In the genomic region with DNA sequence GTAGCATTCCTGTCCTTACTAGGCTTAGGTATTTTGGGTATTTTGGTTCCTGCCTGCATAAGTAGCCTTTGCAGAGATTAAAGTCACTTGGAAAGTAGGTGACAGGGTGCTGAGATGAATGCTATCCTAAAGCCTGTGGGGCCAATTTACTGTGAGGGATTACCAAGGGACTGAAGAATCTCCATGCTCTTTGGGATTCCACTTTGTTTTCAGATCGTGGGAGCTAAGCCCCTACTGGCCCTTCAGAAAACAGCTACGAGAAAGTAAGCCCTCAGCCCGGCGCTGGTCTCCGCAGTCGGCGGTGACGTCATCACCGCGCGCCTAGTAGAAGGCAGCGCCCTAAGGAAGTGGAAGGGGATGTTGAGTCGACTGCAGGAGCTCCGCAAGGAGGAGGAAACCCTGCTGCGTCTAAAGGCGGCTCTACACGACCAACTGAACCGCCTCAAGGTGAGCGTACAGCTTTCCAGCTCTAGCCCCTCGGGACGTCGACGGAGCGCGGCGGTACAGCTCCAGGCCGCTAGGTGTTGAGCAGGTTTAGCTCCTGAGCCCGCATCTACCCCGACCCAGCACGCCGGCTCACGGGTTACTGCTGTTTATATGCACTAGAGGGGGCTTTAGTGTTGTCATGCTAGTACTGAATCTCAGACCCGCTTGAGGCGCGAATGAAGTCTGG, we compare ENCODE assay signal across 8 mouse cellular contexts. TPM values are rescaled to one million over a fixed set of nuclear protein-coding genes. Genes with fewer than 3 reads are reported as not detected.
DNase-seq lines count a peak whose midpoint lies in the region; ATAC-seq and TF ChIP-seq lines count a peak whose summit lies in the region.

A gene (plus strand): TSS at position 301 of the 673 bp plus-strand sequence.

- H3K9ac ChIP-seq in forebrain, embryonic 13.5 days = peak within 1 kb of the TSS; percentile 78
- H3K9ac ChIP-seq in liver, postnatal 0 days (replicated peaks) = peak within 1 kb of the TSS; percentile 88
- H3K9ac ChIP-seq in neural tube, embryonic 14.5 days (replicated peaks; ENCODE audit: low read depth, low read length) = peak within 1 kb of the TSS; percentile 64

- no peaks in the 10 kb centered on the region for H3K9me3 ChIP-seq in E14TG2a.4 (ENCODE audit: low read length)
- no peaks in the 10 kb centered on the region for H3K9me3 ChIP-seq in forebrain, embryonic 13.5 days (replicated peaks)
- H3K9me3 ChIP-seq in liver, postnatal 0 days (ENCODE audit: low read length) = no peaks in the 10 kb centered on the region
- H3K9me3 ChIP-seq in neural tube, embryonic 14.5 days (ENCODE audit: control insufficient read depth, low read length) = no peaks in the 10 kb centered on the region

- peak within 1 kb of the TSS; percentile 82 for H3K27ac ChIP-seq in forebrain, embryonic 13.5 days
- H3K27ac ChIP-seq in liver, postnatal 0 days (ENCODE audit: low read depth) = peak within 1 kb of the TSS; percentile 90
- H3K27ac ChIP-seq in neural tube, embryonic 14.5 days (ENCODE audit: low read depth, low read length) = peak within 1 kb of the TSS; percentile 80

- peaks cover 89% of the 10 kb centered on the region for H3K36me3 ChIP-seq in E14TG2a.4 (ENCODE audit: insufficient read depth, low read length)
- peaks cover 77% of the 10 kb centered on the region for H3K36me3 ChIP-seq in forebrain, embryonic 13.5 days (ENCODE audit: poor library complexity, severe bottlenecking)
- peaks cover 49% of the 10 kb centered on the region for H3K36me3 ChIP-seq in liver, postnatal 0 days (replicated peaks; ENCODE audit: insufficient read depth, low read length)
- peaks cover 56% of the 10 kb centered on the region for H3K36me3 ChIP-seq in neural tube, embryonic 14.5 days (ENCODE audit: control insufficient read depth, insufficient read depth, low read length)

- peak within 1 kb of the TSS; percentile 66 for H3K4me2 ChIP-seq in forebrain, embryonic 13.5 days
- peak within 1 kb of the TSS; percentile 73 for H3K4me2 ChIP-seq in liver, postnatal 0 days (ENCODE audit: low read depth, low read length)
- peak within 1 kb of the TSS; percentile 66 for H3K4me2 ChIP-seq in neural tube, embryonic 14.5 days (ENCODE audit: low read depth, low read length)

- H3K4me3 ChIP-seq in E14TG2a.4 (replicated peaks; ENCODE audit: low read length) = peak within 1 kb of the TSS; percentile 80
- peak within 1 kb of the TSS; percentile 67 for H3K4me3 ChIP-seq in forebrain, embryonic 13.5 days
- peak within 1 kb of the TSS; percentile 89 for H3K4me3 ChIP-seq in liver, postnatal 0 days (ENCODE audit: low read depth, low read length)
- H3K4me3 ChIP-seq in neural tube, embryonic 14.5 days (ENCODE audit: low read depth, low read length) = peak within 1 kb of the TSS; percentile 64

- under 1% methylated on average over 35 of the region's 35 CpGs for whole genome bisulfite sequencing in forebrain, embryonic 13.5 days
- whole genome bisulfite sequencing in large intestine, adult 2 months = under 1% methylated on average over 35 of the region's 35 CpGs
- WGBS in liver, postnatal 0 days (ENCODE audit: insufficient replicate concordance) = under 1% methylated on average over 35 of the region's 35 CpGs
- WGBS in neural tube, embryonic 14.5 days = under 1% methylated on average over 35 of the region's 35 CpGs

- TF ChIP-seq EP300 in liver, postnatal 0 days (IDR thresholded peaks at IDR 0.05; ENCODE audit: low read depth) = no peak

- TF ChIP-seq CTCF in E14TG2a.4 (conservative IDR thresholded peaks at IDR 0.05; ENCODE audit: low read length) = peak; percentile 16; the same call in 1 of the 2 replicates
- TF ChIP-seq CTCF in liver, postnatal 0 days (IDR thresholded peaks at IDR 0.05; ENCODE audit: low read depth) = peak; percentile 69

- no peaks in the 10 kb centered on the region for H3K27me3 ChIP-seq in E14TG2a.4 (ENCODE audit: insufficient read depth, low read length)
- no peaks in the 10 kb centered on the region for H3K27me3 ChIP-seq in forebrain, embryonic 13.5 days
- H3K27me3 ChIP-seq in liver, postnatal 0 days (ENCODE audit: insufficient read depth, low read length) = no peaks in the 10 kb centered on the region
- no peaks in the 10 kb centered on the region for H3K27me3 ChIP-seq in neural tube, embryonic 14.5 days (ENCODE audit: control insufficient read depth, insufficient read depth, low read length)

- intact Hi-C loops in heart, postnatal 10 days (cut with DNase I) = loop anchor here (1.0 kb wide), 1 partner anchor 74 kb away; a partner anchor contains a TSS

- peaks cover 46% of the 10 kb centered on the region for H3K4me1 ChIP-seq in E14TG2a.4 (replicated peaks; ENCODE audit: low read depth, low read length)
- H3K4me1 ChIP-seq in forebrain, embryonic 13.5 days = peaks cover 26% of the 10 kb centered on the region
- H3K4me1 ChIP-seq in liver, postnatal 0 days (ENCODE audit: insufficient read depth) = peaks cover 16% of the 10 kb centered on the region
- peaks cover 16% of the 10 kb centered on the region for H3K4me1 ChIP-seq in neural tube, embryonic 14.5 days (ENCODE audit: control insufficient read depth, insufficient read depth, low read length)

- peak; percentile 96 for ATAC-seq in forebrain, embryonic 13.5 days
- ATAC-seq in liver, postnatal 0 days = peak; percentile 93
- ATAC-seq in neural tube, embryonic 14.5 days (ENCODE audit: low read depth) = peak; percentile 96

- peak; percentile 91 for DNase-seq in c-Kit-positive CD71-positive TER-119-positive erythroid progenitor cells, embryonic 14.5 days (ENCODE audit: low spot score)
- peak; percentile 93 to 95 for DNase-seq in heart, postnatal 10 days
- peak; percentile 70 for DNase-seq in large intestine, adult 2 months (ENCODE audit: low read depth, low spot score)
- DNase-seq in liver, postnatal 0 days = peak; percentile 90
- DNase-seq in testis, postnatal 10 days (ENCODE audit: low spot score) = peak; percentile 93

RNA-seq across cellular contexts. Expression of the gene that starts here (rescaled TPM):
- 42.2 and 45.9 TPM in 2 replicates for polyA plus RNA-seq in forebrain, embryonic 13.5 days (2015; fragmentation: Nextera tagmentation; extraction: Ambion mirVana)
- 10 to 100 TPM; 19.9 to 24.2 TPM for total RNA-seq in heart, postnatal 10 days (2021)
- polyA plus RNA-seq in large intestine, adult 2 months (2012; rRNA removed) = 18.0 and 22.7 TPM in 2 replicates
- 12.7 and 14.8 TPM in 2 replicates for polyA plus RNA-seq in liver, postnatal 0 days (2015; fragmentation: Nextera tagmentation; extraction: Ambion mirVana)
- 27.9 and 29.0 TPM in 2 replicates for polyA plus RNA-seq in neural tube, embryonic 14.5 days (2014; fragmentation: Nextera tagmentation; extraction: Ambion mirVana)

Comparison
In these comparisons a context has a peak if more than half of its experiments do, and no peak if none do; other contexts are left out.
1. Peak in every context shown above with its lines: DNase-seq, ATAC-seq, H3K4me3 ChIP-seq and H3K27ac ChIP-seq.